Mouse (Mus musculus) ES-E14 (cell line): ENCODE data around the gene Crcp. TPM values are rescaled to one million over a fixed set of nuclear protein-coding genes. Genes with fewer than 3 reads are reported as not detected.

Experiments used
- DNase-seq: peaks from one replicate; pipeline ENCODE4 v3.0.0-alpha.2; 2013; ENCODE audit warnings: low read depth, low spot score
- H3K27ac ChIP-seq: 2 replicates; pipeline ENCODE4 v1.5.1; 2012; ENCODE audit warnings: low read depth, mild to moderate bottlenecking, low read length, moderate library complexity, mixed read lengths; ENCODE audit not compliant: poor library complexity, insufficient read depth, severe bottlenecking
- H3K36me3 ChIP-seq: 2 replicates; pipeline ENCODE4 v1.6.1; 2012; ENCODE audit warnings: mild to moderate bottlenecking, low read length, moderate library complexity, mixed read lengths; ENCODE audit not compliant: control insufficient read depth, poor library complexity, insufficient read depth, severe bottlenecking
- H3K4me1 ChIP-seq, 2 experiments: fragments of 150-350 bp in 1 of 2; sonication (generic) in 1 of 2; 2 replicates each; pipeline ENCODE4 v1.6.1; 2012; ENCODE audit warnings: low read length in 2 of 2, mild to moderate bottlenecking in 1 of 2, mixed read lengths in 1 of 2; ENCODE audit not compliant: control insufficient read depth in 2 of 2, insufficient read depth in 2 of 2, poor library complexity in 1 of 2
- H3K4me3 ChIP-seq, 2 experiments: fragments of 150-350 bp in 1 of 2; sonication (generic) in 1 of 2; 2 replicates each; pipeline ENCODE4 v1.5.1; 2012; ENCODE audit warnings: low read length in 2 of 2, low read depth in 1 of 2, mild to moderate bottlenecking in 1 of 2, mixed read lengths in 1 of 2; ENCODE audit not compliant: insufficient read depth in 1 of 2, poor library complexity in 1 of 2, severe bottlenecking in 1 of 2
- H3K9ac ChIP-seq: 2 replicates; pipeline ENCODE4 v1.6.1; 2012; ENCODE audit warnings: low read depth, mild to moderate bottlenecking, low read length, mixed read lengths; ENCODE audit not compliant: poor library complexity, insufficient read depth, severe bottlenecking
- H3K9me3 ChIP-seq: fragments of 150-350 bp; sonication (generic); 2 replicates; pipeline ENCODE4 v1.6.1; 2012; ENCODE audit warnings: low read depth, mild to moderate bottlenecking, low read length; ENCODE audit not compliant: control insufficient read depth, insufficient read depth
- CHD2 ChIP-seq: IDR thresholded peaks from 2 replicates; pipeline ENCODE4 v1.6.1; 2014; ENCODE audit warnings: mild to moderate bottlenecking, low read depth, low read length, inconsistent platforms
- HCFC1 ChIP-seq: IDR thresholded peaks from 2 replicates; pipeline ENCODE4 v1.6.1; 2012; ENCODE audit warnings: low read length, inconsistent platforms, borderline replicate concordance; ENCODE audit not compliant: insufficient read depth
- MAFK ChIP-seq: IDR thresholded peaks from 2 replicates; pipeline ENCODE4 v1.6.1; 2014; ENCODE audit warnings: mild to moderate bottlenecking, low read depth, low read length, inconsistent platforms; ENCODE audit not compliant: insufficient read depth
- ZC3H11A ChIP-seq: IDR thresholded peaks from 2 replicates; pipeline ENCODE4 v1.6.1; 2012; ENCODE audit warnings: low read depth, mild to moderate bottlenecking, inconsistent platforms, low read length, borderline replicate concordance
- ZNF384 ChIP-seq: IDR thresholded peaks from 2 replicates; pipeline ENCODE4 v1.6.1; 2012; ENCODE audit warnings: low read depth, low read length, inconsistent platforms
- in situ Hi-C, 2 experiments: fragments of 600-800 bp; cut with MboI; formaldehyde crosslinking; loops; one replicate each; pipeline ENCODE4 v1.15.1; 2025; ENCODE audit warnings: low sequenced_read_pairs in 2 of 2, inconsistent platforms in 1 of 2; ENCODE audit not compliant: unreplicated experiment in 2 of 2
- total RNA-seq: library from RNA; depleted of rRNA; stranded (reverse); fragments of 300-350 nt; gene quantifications from 2 replicates; pipeline ENCODE4 v1.2.3, GENCODE M21; 2012; rRNA removed

The Crcp gene
- 21.1 and 30.8 TPM in 2 replicates for total RNA-seq

DNA sequence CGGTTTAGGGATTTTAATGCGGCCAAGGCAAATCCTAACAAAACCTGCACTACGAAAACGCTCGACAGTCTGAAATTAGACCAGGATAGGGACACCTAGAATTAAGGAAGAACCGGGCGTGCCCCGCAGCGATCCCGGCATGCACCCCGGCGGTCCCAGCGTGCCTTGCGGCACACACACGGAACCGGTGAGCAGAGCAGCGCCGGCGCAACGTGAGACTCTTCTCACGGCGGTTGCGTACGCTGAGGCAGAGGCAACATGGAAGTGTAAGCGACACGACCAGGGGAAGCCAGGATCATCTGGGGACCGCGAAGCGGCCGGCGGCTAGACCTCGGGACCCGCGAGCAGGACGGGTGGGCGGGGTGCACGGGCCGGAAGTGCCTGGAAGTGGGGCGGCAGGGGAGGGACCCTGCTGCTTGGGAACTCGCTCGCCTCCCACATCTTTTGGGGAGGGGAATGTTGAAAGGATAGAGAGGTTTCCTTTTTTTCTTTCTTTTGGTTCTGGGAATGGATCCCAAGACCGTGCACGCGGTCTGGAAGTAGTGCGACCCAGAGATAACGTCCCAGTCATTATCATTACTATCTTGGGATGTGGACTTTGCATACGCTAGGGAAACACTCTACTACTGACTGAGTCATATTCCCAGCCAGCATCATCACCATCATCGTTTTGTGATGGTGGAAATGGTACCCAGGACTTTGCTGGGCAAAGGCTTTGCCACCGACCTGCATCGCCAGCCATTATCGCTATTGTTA, at the start of gene Crcp, which contains the start of gene Asl:
Crcp (plus strand) TSS at position 149 of the 756 bp plus-strand sequence.
Asl (minus strand) TSS at position 106 of the 756 bp plus-strand sequence.
- DNase-seq = peak; percentile 54
- Histone ChIP-seq H3K9ac (peak within 1 kb of the TSS; percentile 95), H3K9me3 (no peaks in the 10 kb centered on the region), H3K36me3 (no peaks in the 10 kb centered on the region), H3K4me1 (peaks cover 0 to 10% of the 10 kb centered on the region in 2 experiments; a peak in 2 of 4 replicates), H3K4me3 (peak within 1 kb of the TSS; percentile 84 to 94), H3K27ac (peak within 1 kb of the TSS; percentile 95)
- TF ChIP-seq ZC3H11A (no peak), HCFC1 (no peak), CHD2 (no peak), ZNF384 (no peak), MAFK (no peak)
- in situ Hi-C loops = no loop called here

GRCm38 (mm10) chr5:129980216-129980615, 48.9 kb upstream of the Crcp start:
- no peak for DNase-seq
- TF ChIP-seq MAFK (no peak), ZC3H11A (no peak), HCFC1 (no peak), CHD2 (no peak), ZNF384 (no peak)
- H3K36me3 ChIP-seq = peaks cover 7% of the 10 kb centered on the region
- H3K4me3 ChIP-seq = no peak overlapping the region
- no peak overlapping the region for H3K9ac ChIP-seq
- peaks cover 7 to 18% of the 10 kb centered on the region in 2 experiments; a peak in 3 of 4 replicates for H3K4me1 ChIP-seq
- in situ Hi-C loops = no loop called here
- no peak overlapping the region for H3K27ac ChIP-seq
- H3K9me3 ChIP-seq = no peaks in the 10 kb centered on the region

GRCm38 (mm10) chr5:129989376-129989775, 39.7 kb upstream of the Crcp start:
- H3K4me1 ChIP-seq = peaks cover 2 to 7% of the 10 kb centered on the region in 2 experiments; a peak in 3 of 4 replicates
- no peak overlapping the region for H3K4me3 ChIP-seq
- no peak overlapping the region for H3K9ac ChIP-seq
- peaks cover 4% of the 10 kb centered on the region; the same call in 1 of the 2 replicates for H3K36me3 ChIP-seq
- DNase-seq = no peak
- H3K27ac ChIP-seq = no peak overlapping the region
- H3K9me3 ChIP-seq = no peaks in the 10 kb centered on the region
- in situ Hi-C loops = no loop called here
- TF ChIP-seq CHD2 = no peak

DNA sequence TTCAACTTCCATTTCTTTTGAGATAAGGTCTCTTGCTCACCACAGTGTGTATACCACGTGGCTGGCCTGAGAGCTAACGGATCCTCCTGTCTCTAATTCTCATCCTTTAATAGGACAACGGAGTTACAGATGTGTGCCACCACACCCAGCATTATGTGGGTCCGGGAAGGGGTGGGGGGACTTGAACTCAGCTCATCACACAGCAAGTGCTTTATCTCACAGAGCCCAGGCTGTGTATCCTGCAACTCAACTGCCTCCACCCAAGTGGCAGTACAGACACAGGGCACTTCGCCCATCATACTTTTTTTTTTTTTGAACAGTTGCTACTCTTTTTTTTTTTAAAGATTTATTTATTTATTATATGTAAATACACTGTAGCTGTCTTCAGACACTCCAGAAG, 37.2 kb upstream of the Crcp start:
- no peak overlapping the region for H3K4me3 ChIP-seq
- no peak overlapping the region for H3K27ac ChIP-seq
- in situ Hi-C loops = no loop called here
- H3K36me3 ChIP-seq = peaks cover 4% of the 10 kb centered on the region; the same call in 1 of the 2 replicates
- TF ChIP-seq ZNF384 = no peak
- no peak for TF ChIP-seq HCFC1
- no peak for TF ChIP-seq CHD2
- TF ChIP-seq ZC3H11A = no peak
- no peak for TF ChIP-seq MAFK
- no peak overlapping the region for H3K9ac ChIP-seq
- peaks cover 2 to 9% of the 10 kb centered on the region in 2 experiments; a peak in 3 of 4 replicates for H3K4me1 ChIP-seq
- DNase-seq = no peak
- no peaks in the 10 kb centered on the region for H3K9me3 ChIP-seq
